Mouse (Mus musculus) lung, postnatal 0 days (tissue): ENCODE measurements around the gene Lrp1.
A peak's percentile ranks its signal among the peaks of the same experiment; 100 is the strongest.

Experiments used
- CTCF ChIP-seq: IDR thresholded peaks from 2 replicates; pipeline ENCODE4 v1.5.1; 2016; ENCODE audit warnings: antibody characterized with exemption, mild to moderate bottlenecking
- EP300 ChIP-seq: IDR thresholded peaks from 2 replicates; pipeline ENCODE4 v1.6.1; 2016; ENCODE audit warnings: antibody characterized with exemption, mild to moderate bottlenecking, control low read depth

GRCm38 (mm10) chr10:127626433-127626832 lies 5.5 kb upstream of the Lrp1 start:
- peak; percentile 59 for TF ChIP-seq CTCF
- no peak for TF ChIP-seq EP300
